Mouse (Mus musculus) testis, adult 2 months (tissue): ENCODE measurements around the gene Gm49368.

Experiments used
- CTCF ChIP-seq: fragments of 200-500 bp; IDR thresholded peaks from 2 replicates; pipeline ENCODE4 v1.5.1; 2012; ENCODE audit warnings: low read depth, mild to moderate bottlenecking, inconsistent platforms, low read length, moderate library complexity; ENCODE audit not compliant: control insufficient read depth, insufficient read depth, insufficient replicate concordance
- POLR2A ChIP-seq: fragments of 200-500 bp; IDR thresholded peaks from 2 replicates; pipeline ENCODE4 v1.6.1; 2012; ENCODE audit warnings: low read depth, mild to moderate bottlenecking, inconsistent platforms, low read length, moderate library complexity; ENCODE audit not compliant: control insufficient read depth

GRCm38 (mm10) chr7:128110314-128110713 is 47.8 kb downstream of the Gm49368 start:
- TF ChIP-seq CTCF (no peak), POLR2A (no peak)
